15 mouse cellular contexts compared by ENCODE assay signal in the genomic region with DNA sequence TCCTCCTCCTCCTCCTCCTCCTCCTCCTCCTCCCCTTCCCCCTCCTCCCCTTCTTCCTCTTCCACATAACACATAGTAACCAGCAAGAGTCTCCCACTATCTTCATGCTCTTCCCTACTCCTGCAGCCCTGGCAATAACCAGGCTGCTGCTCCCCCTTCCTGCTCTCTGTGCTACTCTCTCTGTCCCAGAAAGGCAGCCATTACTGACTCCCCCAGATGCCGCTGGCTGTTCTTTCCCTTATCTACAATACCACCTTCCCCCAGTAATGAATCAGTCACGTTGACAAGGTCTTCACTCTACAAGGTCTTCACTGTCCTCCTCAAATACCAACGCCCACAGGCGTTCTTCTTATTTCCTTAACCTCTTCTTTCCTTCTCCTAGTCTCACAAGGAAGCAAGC. TPM values are rescaled to one million over a fixed set of nuclear protein-coding genes. Genes with fewer than 3 reads are reported as not detected.
DNase-seq lines count a peak whose midpoint lies in the region; ATAC-seq and TF ChIP-seq lines count a peak whose summit lies in the region.
"Had no signal": no experiment of that assay in that cellular context is flagged by ENCODE, and none has a peak within 500 bp of the region (broad histone marks: within the 10 kb centered on the region; RNA-seq: fewer than 3 reads in every experiment).

No protein-coding gene starts in this region.

- peaks cover 23% of the 10 kb centered on the region for H3K4me1 ChIP-seq in forebrain, embryonic 10.5 days
- no peaks in the 10 kb centered on the region for H3K4me1 ChIP-seq in forebrain, postnatal 0 days (ENCODE audit: insufficient read depth)
- peaks cover 15% of the 10 kb centered on the region; the same call in 1 of the 2 replicates for H3K4me1 ChIP-seq in lung, embryonic 16.5 days (replicated peaks; ENCODE audit: control insufficient read depth, insufficient read depth, low read length)
- peaks cover 22% of the 10 kb centered on the region for H3K4me1 ChIP-seq in limb, embryonic 10.5 days
- H3K4me1 ChIP-seq: midbrain, embryonic 10.5 days had no signal

- no peaks in the 10 kb centered on the region for H3K9me3 ChIP-seq in forebrain, embryonic 10.5 days
- no peaks in the 10 kb centered on the region for H3K9me3 ChIP-seq in forebrain, postnatal 0 days (ENCODE audit: low read length)
- H3K9me3 ChIP-seq in lung, embryonic 16.5 days (ENCODE audit: control insufficient read depth, low read length), result no peaks in the 10 kb centered on the region
- H3K9me3 ChIP-seq in limb, embryonic 10.5 days (replicated peaks), result no peaks in the 10 kb centered on the region
- H3K9me3 ChIP-seq: midbrain, embryonic 10.5 days had no signal

- H3K27me3 ChIP-seq in forebrain, embryonic 10.5 days (ENCODE audit: poor library complexity, severe bottlenecking), result no peaks in the 10 kb centered on the region
- H3K27me3 ChIP-seq in forebrain, postnatal 0 days (ENCODE audit: insufficient read depth, low read length), result no peaks in the 10 kb centered on the region
- H3K27me3 ChIP-seq in lung, embryonic 16.5 days (ENCODE audit: control insufficient read depth, insufficient read depth, low read depth, low read length), result no peaks in the 10 kb centered on the region
- no peaks in the 10 kb centered on the region for H3K27me3 ChIP-seq in limb, embryonic 10.5 days (ENCODE audit: low read depth, poor library complexity, severe bottlenecking)

- no peak for DNase-seq in forebrain, embryonic 10.5 days (ENCODE audit: extremely low spot score, low spot score)
- DNase-seq in forebrain, postnatal 0 days, result no peak
- no peak for DNase-seq in lung, postnatal 4 days
- no peak for DNase-seq in limb, embryonic 10.5 days (ENCODE audit: low spot score)
- peak; percentile 62 for DNase-seq in testis, postnatal 14 days (ENCODE audit: low spot score)
- no peak for DNase-seq in layer of hippocampus, postnatal 14 days (ENCODE audit: low spot score in 2 of 2)
- no peak for DNase-seq in gastrocnemius, postnatal 4 days (ENCODE audit: low spot score in 2 of 2)
- DNase-seq: cerebellum, postnatal 14 days had no signal

- 73% methylated on average over 4 of the region's 4 CpGs for WGBS in forebrain, embryonic 10.5 days
- 71% methylated on average over 4 of the region's 4 CpGs for WGBS in forebrain, postnatal 0 days
- 16% methylated on average over 4 of the region's 4 CpGs for WGBS in lung, embryonic 16.5 days
- 53% methylated on average over 4 of the region's 4 CpGs for WGBS in limb, embryonic 10.5 days

- H3K36me3 ChIP-seq in forebrain, embryonic 10.5 days (replicated peaks), result no peaks in the 10 kb centered on the region
- no peaks in the 10 kb centered on the region for H3K36me3 ChIP-seq in forebrain, postnatal 0 days (ENCODE audit: insufficient read depth)
- no peaks in the 10 kb centered on the region for H3K36me3 ChIP-seq in lung, embryonic 16.5 days (ENCODE audit: control insufficient read depth, insufficient read depth, low read length)
- H3K36me3 ChIP-seq in limb, embryonic 10.5 days, result no peaks in the 10 kb centered on the region
- H3K36me3 ChIP-seq: midbrain, embryonic 10.5 days had no signal

- no peak overlapping the region for H3K4me2 ChIP-seq in forebrain, postnatal 0 days (ENCODE audit: low read depth)
- H3K4me2 ChIP-seq in lung, embryonic 16.5 days (ENCODE audit: low read depth, low read length), result no peak overlapping the region

- no peak for ATAC-seq in forebrain, postnatal 0 days
- peak; percentile 48; the same call in 1 of the 2 replicates for ATAC-seq in lung, embryonic 16.5 days (ENCODE audit: low read depth)
- ATAC-seq: hindbrain, embryonic 16.5 days had no signal

- no peak overlapping the region for H3K4me3 ChIP-seq in forebrain, embryonic 10.5 days
- H3K4me3 ChIP-seq in forebrain, postnatal 0 days (ENCODE audit: low read depth, low read length), result no peak overlapping the region
- no peak overlapping the region for H3K4me3 ChIP-seq in lung, embryonic 16.5 days (ENCODE audit: low read length)
- no peak overlapping the region for H3K4me3 ChIP-seq in limb, embryonic 10.5 days
- H3K4me3 ChIP-seq: midbrain, embryonic 10.5 days had no signal

- H3K27ac ChIP-seq in forebrain, embryonic 10.5 days, result peak overlapping the region; percentile 51; the same call in 1 of the 2 replicates
- H3K27ac ChIP-seq in forebrain, postnatal 0 days (ENCODE audit: low read depth, low read length), result no peak overlapping the region
- H3K27ac ChIP-seq in lung, embryonic 16.5 days (ENCODE audit: low read length), result no peak overlapping the region
- peak overlapping the region; percentile 71; the same call in 1 of the 2 replicates for H3K27ac ChIP-seq in limb, embryonic 10.5 days
- H3K27ac ChIP-seq: midbrain, embryonic 10.5 days had no signal

- no peak for TF ChIP-seq CTCF in forebrain, postnatal 0 days (IDR thresholded peaks at IDR 0.05; ENCODE audit: low read depth)

- no peak overlapping the region for H3K9ac ChIP-seq in forebrain, postnatal 0 days
- no peak overlapping the region for H3K9ac ChIP-seq in lung, embryonic 16.5 days (ENCODE audit: low read length)

RNA-seq across cellular contexts. Expression of a gene that starts 27.5 kb away (rescaled TPM):
- 0.05 TPM in 1 of 2 replicates, not detected in the other for polyA plus RNA-seq in forebrain, embryonic 10.5 days (2016; fragmentation: Nextera tagmentation; extraction: Ambion mirVana)
- 0.31 and 0.62 TPM in 2 replicates for total RNA-seq in forebrain, postnatal 0 days (2014; rRNA removed)
- 0.21 and 0.22 TPM in 2 replicates for polyA plus RNA-seq in forebrain, postnatal 0 days (2015; fragmentation: Nextera tagmentation; extraction: Ambion mirVana)
- polyA plus RNA-seq in lung, embryonic 16.5 days (2015; fragmentation: Nextera tagmentation; extraction: Ambion mirVana), result not detected in 2 replicates
- polyA plus RNA-seq in limb, embryonic 10.5 days (2016; fragmentation: Nextera tagmentation; extraction: Ambion mirVana), result not detected in 2 replicates
- under 1 TPM; 0.21 to 0.48 TPM for total RNA-seq in layer of hippocampus, postnatal 14 days (2021)
- total RNA-seq in gastrocnemius, postnatal 4 days (2021), result not detected
- total RNA-seq: gastrocnemius, adult 8-10 months had no signal
- polyA plus RNA-seq: C2C12; heart, embryonic 16.5 days; midbrain, embryonic 10.5 days; neural tube, embryonic 11.5 days had no signal

Comparison
In these comparisons a context has a peak if more than half of its experiments do, and no peak if none do; other contexts are left out.
1. H3K27ac ChIP-seq: peak in forebrain, embryonic 10.5 days (single experiment) and limb, embryonic 10.5 days (single experiment); none in forebrain, postnatal 0 days (single experiment) and lung, embryonic 16.5 days (single experiment).